Mouse (Mus musculus) spleen, postnatal 10 days (tissue): ENCODE results near the gene Rtl3.

Source experiments
- DNase-seq, 2 experiments: peaks; one replicate each; pipeline ENCODE4 v3.0.0; 2021 to 2022; ENCODE audit warnings: low spot score in 2 of 2

Rtl3 gene

DNA sequence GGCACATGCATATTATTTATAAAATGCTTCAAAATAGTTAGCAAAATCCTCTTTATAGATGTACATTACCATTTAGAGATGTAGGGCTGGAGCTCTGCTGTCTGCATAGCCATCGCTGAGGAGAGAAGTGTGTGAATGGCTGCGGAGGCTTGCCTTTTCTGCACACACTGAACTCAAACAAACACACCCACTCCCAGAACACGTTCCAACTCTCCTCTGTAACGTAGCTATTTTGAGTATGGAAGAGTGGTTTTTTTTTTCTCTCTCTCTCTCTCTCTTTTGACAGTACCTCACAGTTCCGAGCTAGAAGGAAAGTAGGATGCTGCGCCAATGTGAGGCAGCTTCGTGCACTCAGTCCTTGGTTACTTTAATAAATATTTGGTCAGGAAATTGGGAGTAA lies at the start of gene Rtl3:
Gene Rtl3 (minus strand): TSS at position 236 of the 400 bp plus-strand sequence.
- DNase-seq = no peak

- no peak for DNase-seq
These were observed 31.9 kb upstream of the Rtl3 start for GRCm38 (mm10) chrX:106872315-106872714.

DNA sequence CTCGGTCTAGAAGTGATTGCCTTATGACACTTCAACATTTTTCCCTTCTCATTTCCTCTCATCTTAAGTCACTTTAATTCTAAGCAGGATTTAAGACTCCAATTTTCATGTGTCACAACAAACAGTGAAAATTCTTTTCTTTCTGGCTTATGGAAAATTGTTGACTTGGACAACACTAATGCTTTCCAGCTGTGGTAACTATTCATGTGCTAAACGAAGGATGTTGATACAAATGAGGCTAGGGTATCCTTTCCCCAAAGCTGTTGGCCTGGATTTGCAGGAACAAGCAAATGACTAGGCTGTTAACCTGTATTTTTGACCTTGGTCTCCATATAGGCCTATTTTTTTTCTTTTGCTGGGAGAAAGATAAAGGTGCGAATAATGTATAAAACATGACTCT lies 31.4 kb upstream of the Rtl3 start:
- DNase-seq = no peak

DNA sequence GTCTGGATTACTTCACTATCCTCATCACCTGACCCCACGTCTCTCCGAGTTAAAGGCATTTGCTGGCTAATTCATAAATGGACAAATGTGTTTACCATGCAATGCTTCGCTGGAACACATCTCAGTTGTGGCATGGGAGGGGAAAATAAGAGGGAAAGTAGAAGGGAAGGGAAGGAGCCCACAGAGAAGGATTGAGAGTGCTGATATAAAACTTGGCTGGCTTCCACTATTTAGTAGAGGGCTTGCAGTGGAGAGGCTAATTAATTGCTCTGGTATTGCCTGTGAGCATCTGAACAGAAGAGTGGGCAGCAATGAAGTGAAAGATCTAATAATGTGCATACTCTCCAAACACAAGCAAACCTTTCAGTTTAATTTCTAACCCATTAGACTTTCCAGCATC lies 31.0 kb upstream of the Rtl3 start:
- no peak for DNase-seq

GRCm38 (mm10) chrX:106853523-106854300 lies 13.3 kb upstream of the Rtl3 start:
- no peak for DNase-seq

GRCm38 (mm10) chrX:106839591-106839990 lies 853 bp downstream of the Rtl3 start:
- DNase-seq = no peak

- DNase-seq = no peak
These were observed 9.9 kb downstream of the Rtl3 start for GRCm38 (mm10) chrX:106830494-106830893.

DNA sequence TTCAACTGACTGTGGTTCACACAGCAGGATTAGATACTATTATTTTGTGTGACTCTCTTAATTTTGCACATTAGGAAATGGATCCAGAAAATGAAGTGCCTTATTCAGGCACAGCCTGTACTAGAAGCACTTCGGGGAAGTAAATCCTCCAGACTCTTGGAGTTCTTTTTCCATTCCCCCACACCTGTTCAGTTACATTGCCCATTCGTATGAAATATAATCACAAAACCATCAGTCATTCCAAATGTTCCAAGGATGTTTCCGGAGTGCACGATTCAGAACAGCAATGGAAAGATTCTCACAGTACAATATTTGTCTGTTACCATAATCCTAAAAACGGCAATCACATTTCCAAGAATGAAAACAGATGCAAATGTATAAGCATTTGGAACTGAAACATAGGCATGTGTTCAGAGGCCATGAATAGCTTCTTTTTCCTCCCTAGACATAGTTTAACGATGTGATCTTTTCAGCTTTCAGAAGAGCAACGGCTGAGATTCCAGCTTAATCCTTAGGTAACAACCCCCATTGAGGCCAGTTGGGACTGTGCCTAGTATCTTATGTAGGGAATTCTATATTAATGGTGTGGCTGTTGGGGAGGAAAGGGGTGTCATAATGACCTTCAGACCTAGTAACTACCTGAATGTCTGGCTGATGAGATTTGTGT lies 30.8 kb downstream of the Rtl3 start:
- no peak for DNase-seq

GRCm38 (mm10) chrX:106804387-106804786 lies 36.1 kb downstream of the Rtl3 start:
- no peak for DNase-seq

DNA sequence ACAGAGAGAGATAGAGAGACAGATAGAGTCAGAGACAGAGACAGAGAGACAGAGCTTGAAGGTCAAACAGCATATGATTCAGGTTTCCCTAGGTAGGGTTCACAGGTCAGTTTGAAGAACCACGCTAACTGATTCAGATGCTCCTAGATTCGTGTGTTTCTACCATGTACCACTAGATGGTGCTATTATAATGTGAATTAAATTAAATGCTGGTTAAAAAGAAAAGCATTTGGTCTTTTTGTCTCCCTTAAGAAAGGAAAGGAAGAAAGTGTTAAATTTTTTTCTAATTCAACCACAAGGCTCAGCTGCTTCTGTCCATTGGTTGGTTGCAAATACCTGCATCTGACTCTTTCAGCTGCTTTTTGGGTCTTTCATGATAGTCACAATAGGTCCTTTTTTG lies 45.8 kb downstream of the Rtl3 start:
- no peak for DNase-seq
